Mouse (Mus musculus) liver, postnatal 0 days (tissue): Measurements from ENCODE around the gene Usp47.

Experiments
- CTCF ChIP-seq: sonication (generic); IDR thresholded peaks from 2 replicates; pipeline ENCODE4 v1.5.1; 2016; ENCODE audit warnings: antibody characterized with exemption, low read depth
- EP300 ChIP-seq: IDR thresholded peaks from 2 replicates; pipeline ENCODE4 v1.6.1; 2016; ENCODE audit warnings: antibody characterized with exemption, low read depth, mild to moderate bottlenecking

- no peak for TF ChIP-seq CTCF
- TF ChIP-seq EP300, result no peak
Observed at GRCm38 (mm10) chr7:112103816-112104215, 80.5 kb downstream of the Usp47 start.
